Mouse (Mus musculus) forebrain, embryonic 11.5 days (tissue): ENCODE results near the gene Klhl29. TPM values are rescaled to one million over a fixed set of nuclear protein-coding genes. Genes with fewer than 3 reads are reported as not detected.

ENCODE experiments used
- ATAC-seq: fragments of 200-750 bp; cut with Nextera tagmentation; replicated peaks from 2 replicates; pipeline ENCODE4 v1.8.0; 2017; ENCODE audit warnings: moderate TSS enrichment; ENCODE audit not compliant: low FRiP score
- DNase-seq: peaks from one replicate; pipeline ENCODE4 v3.0.0-alpha.2; 2017; ENCODE audit warnings: low spot score
- H3K27ac ChIP-seq: fragments of 300-500 bp; sonication (generic); 2 replicates; pipeline ENCODE4 v1.5.1; 2014; ENCODE audit warnings: low read depth, low read length
- H3K27me3 ChIP-seq: fragments of 300-500 bp; sonication (generic); 2 replicates; pipeline ENCODE4 v1.6.1; 2014; ENCODE audit warnings: mild to moderate bottlenecking, low read length, mixed read lengths; ENCODE audit not compliant: control insufficient read depth, insufficient read depth
- H3K36me3 ChIP-seq: fragments of 300-500 bp; sonication (generic); 2 replicates; pipeline ENCODE4 v1.6.1; 2014; ENCODE audit warnings: mild to moderate bottlenecking, low read length, moderate library complexity, mixed read lengths; ENCODE audit not compliant: control insufficient read depth, insufficient read depth
- H3K4me1 ChIP-seq: fragments of 300-500 bp; sonication (generic); replicated peaks from 2 replicates; pipeline ENCODE4 v1.6.1; 2014; ENCODE audit warnings: low read length, mixed read lengths; ENCODE audit not compliant: control insufficient read depth, insufficient read depth
- H3K4me2 ChIP-seq: fragments of 300-500 bp; sonication (generic); 2 replicates; pipeline ENCODE4 v1.6.1; 2014; ENCODE audit warnings: low read depth, mild to moderate bottlenecking, low read length, moderate library complexity, mixed read lengths; ENCODE audit not compliant: severe bottlenecking
- H3K4me3 ChIP-seq: fragments of 300-500 bp; sonication (generic); 2 replicates; pipeline ENCODE4 v1.5.1; 2014; ENCODE audit warnings: low read depth, low read length
- H3K9ac ChIP-seq: fragments of 300-500 bp; sonication (generic); 2 replicates; pipeline ENCODE4 v1.6.1; 2014; ENCODE audit warnings: low read length
- H3K9me3 ChIP-seq: fragments of 300-500 bp; sonication (generic); 2 replicates; pipeline ENCODE4 v1.6.1; 2016; ENCODE audit warnings: low read length, mixed read lengths; ENCODE audit not compliant: control insufficient read depth
- WGBS: fragments of 180-500 bp; shearing (Covaris S2); extraction: QIAGEN DNeasy Blood & Tissue Kit; methylation state at CpG from one replicate; pipeline ENCODE4 v1.1.7; 2014; 5-methylcytosine and 5-hydroxymethylcytosine counted together
- polyA plus RNA-seq: library from polyadenylated mRNA; unstranded; fragments of >200 nt; fragmentation: Nextera tagmentation; extraction: Ambion mirVana; gene quantifications from 2 replicates; pipeline ENCODE4 v1.2.1, GENCODE M21; 2014

Klhl29 gene
- polyA plus RNA-seq, 1 experiment from 2014 or later = 3.8 TPM

- Histone ChIP-seq H3K27me3 (no peaks in the 10 kb centered on the region), H3K4me2 (no peak overlapping the region), H3K9ac (peak overlapping the region; percentile 37; the same call in 1 of the 2 replicates), H3K36me3 (no peaks in the 10 kb centered on the region), H3K4me3 (no peak overlapping the region), H3K27ac (no peak overlapping the region), H3K4me1 (peaks cover 16% of the 10 kb centered on the region; the same call in 1 of the 2 replicates), H3K9me3 (no peaks in the 10 kb centered on the region)
- no peak for ATAC-seq
- DNase-seq = no peak
- 49% methylated on average over 17 of the region's 17 CpGs for WGBS
Measured at GRCm38 (mm10) chr12:5207941-5208905, 167.3 kb downstream of the Klhl29 start.

- Histone ChIP-seq H3K9ac (no peak overlapping the region), H3K4me3 (no peak overlapping the region), H3K4me2 (no peak overlapping the region), H3K9me3 (no peaks in the 10 kb centered on the region), H3K27ac (no peak overlapping the region), H3K36me3 (no peaks in the 10 kb centered on the region), H3K27me3 (no peaks in the 10 kb centered on the region), H3K4me1 (peaks cover 11% of the 10 kb centered on the region; the same call in 1 of the 2 replicates)
- 94% methylated on average over 4 of the region's 4 CpGs for WGBS
- ATAC-seq = no peak
- DNase-seq = no peak
Measured at GRCm38 (mm10) chr12:5207172-5207571, 168.3 kb downstream of the Klhl29 start.

GRCm38 (mm10) chr12:5204071-5204840, 171.2 kb downstream of the Klhl29 start:
- 84% methylated on average over 11 of the region's 11 CpGs for WGBS
- no peak overlapping the region for H3K4me3 ChIP-seq
- H3K4me1 ChIP-seq = peaks cover 7% of the 10 kb centered on the region; the same call in 1 of the 2 replicates
- H3K4me2 ChIP-seq = no peak overlapping the region
- no peak overlapping the region for H3K9ac ChIP-seq
- no peaks in the 10 kb centered on the region for H3K36me3 ChIP-seq
- ATAC-seq = no peak
- no peaks in the 10 kb centered on the region for H3K9me3 ChIP-seq
- no peaks in the 10 kb centered on the region for H3K27me3 ChIP-seq
- no peak overlapping the region for H3K27ac ChIP-seq
- DNase-seq = no peak

- H3K36me3 ChIP-seq = no peaks in the 10 kb centered on the region
- no peak overlapping the region for H3K27ac ChIP-seq
- no peaks in the 10 kb centered on the region for H3K9me3 ChIP-seq
- ATAC-seq (no peak), DNase-seq (no peak)
- no peak overlapping the region for H3K4me3 ChIP-seq
- H3K4me1 ChIP-seq = peaks cover 3% of the 10 kb centered on the region; the same call in 1 of the 2 replicates
- H3K9ac ChIP-seq = no peak overlapping the region
- no peak overlapping the region for H3K4me2 ChIP-seq
- WGBS = 78% methylated on average over 5 of the region's 5 CpGs
- H3K27me3 ChIP-seq = no peaks in the 10 kb centered on the region
Measured at GRCm38 (mm10) chr12:5203385-5203784, 172.1 kb downstream of the Klhl29 start.

- no peak overlapping the region for H3K9ac ChIP-seq
- H3K9me3 ChIP-seq = no peaks in the 10 kb centered on the region
- H3K4me1 ChIP-seq = no peaks in the 10 kb centered on the region
- H3K36me3 ChIP-seq = no peaks in the 10 kb centered on the region
- 88% methylated on average over 4 of the region's 4 CpGs for WGBS
- H3K27me3 ChIP-seq = no peaks in the 10 kb centered on the region
- no peak overlapping the region for H3K4me2 ChIP-seq
- DNase-seq (no peak), ATAC-seq (no peak)
- no peak overlapping the region for H3K4me3 ChIP-seq
- no peak overlapping the region for H3K27ac ChIP-seq
Measured at GRCm38 (mm10) chr12:5198254-5198653, 177.2 kb downstream of the Klhl29 start.

- no peak overlapping the region for H3K9ac ChIP-seq
- H3K27me3 ChIP-seq = no peaks in the 10 kb centered on the region
- ATAC-seq (no peak), DNase-seq (no peak)
- no peak overlapping the region for H3K27ac ChIP-seq
- H3K4me3 ChIP-seq = no peak overlapping the region
- H3K9me3 ChIP-seq = no peaks in the 10 kb centered on the region
- no peaks in the 10 kb centered on the region for H3K36me3 ChIP-seq
- peaks cover 8% of the 10 kb centered on the region; the same call in 1 of the 2 replicates for H3K4me1 ChIP-seq
- H3K4me2 ChIP-seq = no peak overlapping the region
- WGBS = 73% methylated on average over 6 of the region's 6 CpGs
Measured at GRCm38 (mm10) chr12:5194176-5194575, 181.3 kb downstream of the Klhl29 start.

- no peak; the same call in 1 of the 2 replicates for ATAC-seq
- no peak overlapping the region for H3K9ac ChIP-seq
- no peak overlapping the region for H3K4me3 ChIP-seq
- H3K36me3 ChIP-seq = no peaks in the 10 kb centered on the region
- peaks cover 11% of the 10 kb centered on the region; the same call in 1 of the 2 replicates for H3K4me1 ChIP-seq
- no peaks in the 10 kb centered on the region for H3K27me3 ChIP-seq
- H3K4me2 ChIP-seq = no peak overlapping the region
- WGBS = 72% methylated on average over 9 of the region's 9 CpGs
- H3K9me3 ChIP-seq = no peaks in the 10 kb centered on the region
- H3K27ac ChIP-seq = no peak overlapping the region
- DNase-seq = no peak
Measured at GRCm38 (mm10) chr12:5192380-5192718, 183.1 kb downstream of the Klhl29 start.

- H3K4me2 ChIP-seq = no peak overlapping the region
- H3K27me3 ChIP-seq = no peaks in the 10 kb centered on the region
- ATAC-seq (peak; percentile 40), DNase-seq (no peak)
- H3K4me1 ChIP-seq = peaks cover 11% of the 10 kb centered on the region; the same call in 1 of the 2 replicates
- no peaks in the 10 kb centered on the region for H3K36me3 ChIP-seq
- H3K9me3 ChIP-seq = no peaks in the 10 kb centered on the region
- WGBS = 23% methylated on average over 14 of the region's 14 CpGs
- no peak overlapping the region for H3K9ac ChIP-seq
- no peak overlapping the region for H3K4me3 ChIP-seq
- no peak overlapping the region for H3K27ac ChIP-seq
Measured at GRCm38 (mm10) chr12:5191628-5192379, 183.7 kb downstream of the Klhl29 start.
